Mouse (Mus musculus) forebrain, embryonic 12.5 days (tissue): ENCODE measurements around the gene Msi2. TPM values are rescaled to one million over a fixed set of nuclear protein-coding genes. Genes with fewer than 3 reads are reported as not detected.

ENCODE experiments used
- ATAC-seq: fragments of 200-750 bp; cut with Nextera tagmentation; 2 replicates; pipeline ENCODE4 v1.8.0; 2017; ENCODE audit warnings: moderate TSS enrichment; ENCODE audit not compliant: low FRiP score
- H3K27ac ChIP-seq: fragments of 300-500 bp; sonication (generic); 2 replicates; pipeline ENCODE4 v1.5.1; 2016; ENCODE audit warnings: mild to moderate bottlenecking
- H3K27me3 ChIP-seq: fragments of 300-500 bp; sonication (generic); 2 replicates; pipeline ENCODE4 v1.6.1; 2016; ENCODE audit warnings: mild to moderate bottlenecking
- H3K36me3 ChIP-seq: fragments of 300-500 bp; sonication (generic); replicated peaks from 2 replicates; pipeline ENCODE4 v1.6.1; 2016; ENCODE audit warnings: mild to moderate bottlenecking
- H3K4me1 ChIP-seq: fragments of 300-500 bp; sonication (generic); 2 replicates; pipeline ENCODE4 v1.6.1; 2016
- H3K4me2 ChIP-seq: fragments of 300-500 bp; sonication (generic); 2 replicates; pipeline ENCODE4 v1.6.1; 2016; ENCODE audit warnings: mild to moderate bottlenecking, moderate library complexity
- H3K4me3 ChIP-seq: fragments of 300-500 bp; sonication (generic); replicated peaks from 2 replicates; pipeline ENCODE4 v1.5.1; 2016; ENCODE audit warnings: mild to moderate bottlenecking
- H3K9ac ChIP-seq: fragments of 300-500 bp; sonication (generic); 2 replicates; pipeline ENCODE4 v1.6.1; 2016; ENCODE audit warnings: mild to moderate bottlenecking
- H3K9me3 ChIP-seq: fragments of 300-500 bp; sonication (generic); 2 replicates; pipeline ENCODE4 v1.6.1; 2016
- WGBS: fragments of 180-500 bp; shearing (Covaris S2); methylation state at CpG from one replicate; pipeline ENCODE4 v1.1.7; 2016; 5-methylcytosine and 5-hydroxymethylcytosine counted together
- polyA plus RNA-seq: library from polyadenylated mRNA; unstranded; fragments of >200 nt; fragmentation: Nextera tagmentation; extraction: Ambion mirVana; gene quantifications from 2 replicates; pipeline ENCODE4 v1.2.1, GENCODE M21; 2016

Msi2 gene
- polyA plus RNA-seq, 1 experiment from 2014 or later = 35.8 TPM

DNA sequence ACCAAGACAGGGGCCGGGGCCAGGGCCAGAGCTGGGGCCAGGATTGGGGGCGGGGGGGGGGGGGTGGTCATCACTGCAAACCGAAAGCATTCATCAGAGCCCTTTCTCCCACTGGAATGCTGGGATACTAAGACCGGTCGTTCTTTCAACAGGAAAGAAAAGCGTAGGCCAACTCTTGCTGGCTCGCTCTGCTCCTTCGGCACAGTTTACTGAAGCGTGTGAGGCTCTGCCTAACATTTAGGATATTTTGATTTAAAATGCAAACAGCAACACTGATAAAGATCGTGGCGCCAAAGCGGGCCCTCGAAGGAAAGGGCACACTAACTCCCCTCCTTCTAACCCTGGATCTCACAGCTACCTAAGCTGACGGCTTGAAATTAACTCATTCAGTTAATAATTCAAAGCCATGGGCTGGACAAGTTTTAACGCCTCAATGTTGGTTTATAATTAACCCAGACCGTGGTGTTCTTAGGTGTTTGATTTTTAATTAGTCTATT, 100.3 kb downstream of the Msi2 start:
- 46% methylated on average over 16 of the region's 16 CpGs for WGBS
- no peak for ATAC-seq
- H3K36me3 ChIP-seq = no peaks in the 10 kb centered on the region; the same call in 1 of the 2 replicates
- no peak overlapping the region; the same call in 1 of the 2 replicates for H3K4me2 ChIP-seq
- H3K4me1 ChIP-seq = peaks cover 75% of the 10 kb centered on the region
- H3K27me3 ChIP-seq = no peaks in the 10 kb centered on the region
- peak overlapping the region; percentile 82 for H3K27ac ChIP-seq
- H3K9me3 ChIP-seq = no peaks in the 10 kb centered on the region
- no peak overlapping the region for H3K9ac ChIP-seq
- H3K4me3 ChIP-seq = no peak overlapping the region

DNA sequence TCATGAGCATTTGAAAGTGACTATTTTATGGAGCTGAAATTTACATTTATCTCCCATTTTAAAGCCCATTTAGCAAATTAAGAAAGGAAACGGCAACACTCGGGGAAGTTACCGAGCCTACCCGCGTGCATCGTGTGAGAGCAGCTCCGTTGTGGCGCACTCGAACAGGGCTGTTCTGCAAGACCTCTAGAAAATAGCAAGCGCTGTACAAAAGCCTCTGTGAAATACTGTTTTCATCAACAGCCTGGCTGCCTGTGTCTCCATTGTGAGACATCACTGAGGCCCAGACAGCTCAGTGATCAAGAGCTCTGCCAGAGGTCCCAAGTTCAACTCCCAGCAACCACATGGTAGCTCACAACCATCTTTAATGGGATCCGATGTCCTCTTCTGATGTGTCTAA, 100.9 kb downstream of the Msi2 start:
- Histone ChIP-seq H3K9me3 (no peaks in the 10 kb centered on the region), H3K4me1 (peaks cover 74% of the 10 kb centered on the region), H3K27me3 (no peaks in the 10 kb centered on the region), H3K9ac (no peak overlapping the region), H3K27ac (peak overlapping the region; percentile 82), H3K4me3 (no peak overlapping the region), H3K4me2 (no peak overlapping the region), H3K36me3 (no peaks in the 10 kb centered on the region; the same call in 1 of the 2 replicates)
- WGBS = 68% methylated on average over 11 of the region's 11 CpGs
- no peak for ATAC-seq

- H3K9ac ChIP-seq = no peak overlapping the region
- no peaks in the 10 kb centered on the region for H3K27me3 ChIP-seq
- H3K4me2 ChIP-seq = no peak overlapping the region
- H3K4me3 ChIP-seq = no peak overlapping the region
- peaks cover 48% of the 10 kb centered on the region for H3K4me1 ChIP-seq
- no peak overlapping the region; the same call in 1 of the 2 replicates for H3K27ac ChIP-seq
- H3K36me3 ChIP-seq = peaks cover 6% of the 10 kb centered on the region; the same call in 1 of the 2 replicates
- no peak for ATAC-seq
- 88% methylated on average over 11 of the region's 11 CpGs for WGBS
- no peaks in the 10 kb centered on the region for H3K9me3 ChIP-seq
These were observed 103.6 kb downstream of the Msi2 start for GRCm38 (mm10) chr11:88614527-88615305.

GRCm38 (mm10) chr11:88613771-88614526, 104.4 kb downstream of the Msi2 start:
- ATAC-seq = no peak
- Histone ChIP-seq H3K4me1 (peaks cover 47% of the 10 kb centered on the region), H3K27me3 (no peaks in the 10 kb centered on the region), H3K36me3 (peaks cover 6% of the 10 kb centered on the region; the same call in 1 of the 2 replicates), H3K9ac (no peak overlapping the region), H3K4me2 (no peak overlapping the region), H3K27ac (peak overlapping the region; percentile 53; the same call in 1 of the 2 replicates), H3K4me3 (no peak overlapping the region), H3K9me3 (no peaks in the 10 kb centered on the region)
- WGBS = 84% methylated on average over 11 of the region's 11 CpGs

- Histone ChIP-seq H3K27ac (no peak overlapping the region), H3K4me3 (no peak overlapping the region), H3K4me1 (peaks cover 45% of the 10 kb centered on the region), H3K27me3 (no peaks in the 10 kb centered on the region), H3K9ac (no peak overlapping the region), H3K4me2 (no peak overlapping the region), H3K36me3 (peaks cover 6% of the 10 kb centered on the region; the same call in 1 of the 2 replicates), H3K9me3 (no peaks in the 10 kb centered on the region)
- ATAC-seq = no peak
- 70% methylated on average over 6 of the region's 6 CpGs for WGBS
These were observed 105.3 kb downstream of the Msi2 start for GRCm38 (mm10) chr11:88613008-88613407.

- no peak overlapping the region for H3K4me3 ChIP-seq
- ATAC-seq = no peak
- H3K9me3 ChIP-seq = no peaks in the 10 kb centered on the region
- H3K9ac ChIP-seq = no peak overlapping the region
- H3K4me1 ChIP-seq = peaks cover 46% of the 10 kb centered on the region
- H3K27ac ChIP-seq = no peak overlapping the region
- H3K4me2 ChIP-seq = no peak overlapping the region
- peaks cover 6% of the 10 kb centered on the region; the same call in 1 of the 2 replicates for H3K36me3 ChIP-seq
- H3K27me3 ChIP-seq = no peaks in the 10 kb centered on the region
- 96% methylated on average over 7 of the region's 7 CpGs for WGBS
These were observed 106.2 kb downstream of the Msi2 start for GRCm38 (mm10) chr11:88612141-88612540.

DNA sequence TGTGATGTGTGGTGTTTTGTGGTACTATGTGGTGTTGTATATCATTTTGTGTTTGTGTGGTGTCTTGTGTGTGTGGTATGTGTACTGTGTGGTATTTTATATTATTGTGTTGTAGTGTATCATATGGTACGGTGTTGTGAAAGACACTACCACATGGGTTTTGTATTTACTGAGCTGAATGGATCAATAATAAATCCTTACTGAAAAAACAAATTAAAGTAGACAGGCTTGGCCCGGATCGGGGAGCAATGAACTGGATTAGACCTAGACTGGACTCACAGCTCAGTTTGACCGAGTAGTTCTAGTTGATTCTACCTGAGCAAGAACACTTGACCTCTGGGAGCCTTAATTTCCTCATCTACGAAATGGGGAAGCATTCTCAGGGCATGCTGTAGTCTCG, 107.5 kb downstream of the Msi2 start:
- no peak overlapping the region for H3K27ac ChIP-seq
- no peak overlapping the region for H3K9ac ChIP-seq
- no peaks in the 10 kb centered on the region for H3K27me3 ChIP-seq
- 95% methylated on average over 6 of the region's 6 CpGs for WGBS
- ATAC-seq = no peak
- H3K4me2 ChIP-seq = no peak overlapping the region
- peaks cover 6% of the 10 kb centered on the region; the same call in 1 of the 2 replicates for H3K36me3 ChIP-seq
- no peaks in the 10 kb centered on the region for H3K9me3 ChIP-seq
- H3K4me3 ChIP-seq = no peak overlapping the region
- peaks cover 57% of the 10 kb centered on the region for H3K4me1 ChIP-seq

- Histone ChIP-seq H3K36me3 (peaks cover 7% of the 10 kb centered on the region; the same call in 1 of the 2 replicates), H3K27me3 (no peaks in the 10 kb centered on the region), H3K4me1 (peaks cover 64% of the 10 kb centered on the region), H3K9ac (no peak overlapping the region), H3K27ac (no peak overlapping the region), H3K9me3 (no peaks in the 10 kb centered on the region), H3K4me3 (no peak overlapping the region), H3K4me2 (no peak overlapping the region)
- no peak for ATAC-seq
- WGBS = 100% methylated on average over 1 of the region's 1 CpGs
These were observed 108.2 kb downstream of the Msi2 start for GRCm38 (mm10) chr11:88610112-88610511.

- Histone ChIP-seq H3K27ac (no peak overlapping the region), H3K4me2 (no peak overlapping the region), H3K4me3 (no peak overlapping the region), H3K27me3 (no peaks in the 10 kb centered on the region), H3K9me3 (no peaks in the 10 kb centered on the region), H3K4me1 (peaks cover 66% of the 10 kb centered on the region), H3K36me3 (peaks cover 19% of the 10 kb centered on the region; the same call in 1 of the 2 replicates), H3K9ac (no peak overlapping the region)
- no peak for ATAC-seq
- 73% methylated on average over 4 of the region's 4 CpGs for WGBS
These were observed 109.7 kb downstream of the Msi2 start for GRCm38 (mm10) chr11:88608584-88608983.

DNA sequence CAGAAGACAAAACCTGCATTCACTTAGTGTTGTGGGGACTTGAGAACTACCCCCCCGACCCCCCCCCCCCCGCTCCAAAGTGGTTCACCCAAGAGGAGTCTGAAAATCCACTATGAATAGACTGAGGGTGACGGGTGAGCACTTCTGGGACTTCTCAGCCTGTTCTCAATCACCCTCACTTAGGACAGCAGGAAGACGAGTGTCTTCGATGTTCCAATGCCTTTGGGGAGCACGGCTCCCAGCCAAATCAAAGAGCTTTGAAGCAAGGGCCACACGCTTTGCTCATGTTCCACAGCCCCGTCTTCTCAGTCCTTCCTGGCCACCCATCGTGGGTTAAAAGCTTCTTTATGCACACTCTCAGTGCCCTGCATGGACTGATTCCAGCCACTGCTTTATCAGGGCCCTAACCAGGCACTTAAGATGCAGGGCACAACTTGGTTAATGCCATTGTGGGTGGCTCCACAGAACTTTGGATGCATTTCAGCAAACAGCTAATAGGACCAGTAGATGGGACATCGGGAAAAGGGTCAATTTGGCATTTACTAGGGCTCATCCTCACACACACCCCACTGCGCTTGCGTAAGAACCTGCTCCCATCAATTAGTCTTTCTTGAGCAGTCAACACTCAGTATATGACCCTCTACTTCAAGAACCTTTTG, 110.5 kb downstream of the Msi2 start:
- Histone ChIP-seq H3K27me3 (no peaks in the 10 kb centered on the region), H3K9me3 (no peaks in the 10 kb centered on the region), H3K36me3 (peaks cover 26% of the 10 kb centered on the region), H3K4me1 (peaks cover 61% of the 10 kb centered on the region), H3K27ac (no peak overlapping the region), H3K9ac (no peak overlapping the region), H3K4me2 (no peak overlapping the region), H3K4me3 (no peak overlapping the region)
- ATAC-seq = peak; percentile 56
- 56% methylated on average over 12 of the region's 12 CpGs for WGBS

DNA sequence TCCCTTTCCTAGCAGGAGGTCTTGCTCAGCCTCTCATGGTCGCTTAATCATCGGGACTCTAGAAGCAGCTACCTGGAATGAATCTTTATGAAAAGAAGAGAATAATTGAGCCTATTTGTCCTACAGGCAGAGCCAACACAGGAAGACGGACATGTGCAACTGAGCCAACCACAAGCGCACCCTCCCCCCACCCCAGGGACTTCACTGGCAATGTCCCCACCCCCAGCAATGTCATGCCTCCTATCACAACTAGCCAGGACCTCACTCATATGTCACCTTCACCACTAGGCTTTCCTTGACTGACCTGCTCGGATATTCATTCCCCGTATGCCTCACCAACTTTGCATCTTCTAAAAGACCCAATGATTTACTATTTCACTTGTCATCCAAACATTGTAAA, 112.5 kb downstream of the Msi2 start:
- Histone ChIP-seq H3K9ac (no peak overlapping the region), H3K4me1 (peaks cover 70% of the 10 kb centered on the region), H3K4me3 (no peak overlapping the region), H3K9me3 (no peaks in the 10 kb centered on the region), H3K36me3 (peaks cover 33% of the 10 kb centered on the region), H3K4me2 (no peak overlapping the region), H3K27ac (0 out of 2 replicates have a peak overlapping the region, but pooled peaks have one; percentile 42), H3K27me3 (no peaks in the 10 kb centered on the region)
- WGBS = 71% methylated on average over 6 of the region's 6 CpGs
- ATAC-seq = no peak

GRCm38 (mm10) chr11:88605098-88605525, 113.2 kb downstream of the Msi2 start:
- Histone ChIP-seq H3K27ac (peak overlapping the region; percentile 42; the same call in 1 of the 2 replicates), H3K4me3 (no peak overlapping the region), H3K9ac (no peak overlapping the region), H3K4me2 (no peak overlapping the region), H3K36me3 (peaks cover 33% of the 10 kb centered on the region), H3K9me3 (no peaks in the 10 kb centered on the region), H3K27me3 (no peaks in the 10 kb centered on the region), H3K4me1 (peaks cover 77% of the 10 kb centered on the region)
- no peak for ATAC-seq
- 68% methylated on average over 12 of the region's 12 CpGs for WGBS
